Mouse (Mus musculus) erythroblast, embryonic 14.5 days (primary cell): Measurements from ENCODE around the gene Rfpl4. TPM values are rescaled to one million over a fixed set of nuclear protein-coding genes. Genes with fewer than 3 reads are reported as not detected.
"Not testable (repeated sequence)": the region's sequence is repeated elsewhere in the genome, so short reads cannot be mapped to it uniquely, and the experiment has no call there.

Experiments used
- H3K27me3 ChIP-seq: 2 replicates; pipeline ENCODE4 v1.6.1; 2012; ENCODE audit warnings: inconsistent platforms; ENCODE audit not compliant: control insufficient read depth
- H3K36me3 ChIP-seq: 2 replicates; pipeline ENCODE4 v1.6.1; 2012; ENCODE audit warnings: mild to moderate bottlenecking, inconsistent platforms; ENCODE audit not compliant: control insufficient read depth
- H3K4me1 ChIP-seq: 2 replicates; pipeline ENCODE4 v1.6.1; 2012; ENCODE audit warnings: inconsistent platforms; ENCODE audit not compliant: control insufficient read depth
- H3K4me3 ChIP-seq: replicated peaks from 2 replicates; pipeline ENCODE3; 2012; ENCODE audit warnings: moderate library complexity, mild to moderate bottlenecking, inconsistent platforms
- H3K9me3 ChIP-seq: 2 replicates; pipeline ENCODE4 v1.6.1; 2012; ENCODE audit warnings: low read length, inconsistent platforms, mixed read lengths; ENCODE audit not compliant: control insufficient read depth
- GATA1 ChIP-seq: IDR thresholded peaks from 2 replicates; pipeline ENCODE4 v1.6.1; 2012; ENCODE audit warnings: low read length, inconsistent platforms, mixed read lengths
- TAL1 ChIP-seq: IDR thresholded peaks from 3 replicates; pipeline ENCODE4 v1.6.1; 2012; ENCODE audit warnings: low read length, inconsistent platforms, mixed read lengths
- polyA plus RNA-seq: library from polyadenylated mRNA; stranded (reverse); fragments of >175 nt; gene quantifications from 2 replicates; pipeline ENCODE4 v1.2.3, GENCODE M21; 2012

The Rfpl4 gene
- not detected in 2 replicates for polyA plus RNA-seq

DNA sequence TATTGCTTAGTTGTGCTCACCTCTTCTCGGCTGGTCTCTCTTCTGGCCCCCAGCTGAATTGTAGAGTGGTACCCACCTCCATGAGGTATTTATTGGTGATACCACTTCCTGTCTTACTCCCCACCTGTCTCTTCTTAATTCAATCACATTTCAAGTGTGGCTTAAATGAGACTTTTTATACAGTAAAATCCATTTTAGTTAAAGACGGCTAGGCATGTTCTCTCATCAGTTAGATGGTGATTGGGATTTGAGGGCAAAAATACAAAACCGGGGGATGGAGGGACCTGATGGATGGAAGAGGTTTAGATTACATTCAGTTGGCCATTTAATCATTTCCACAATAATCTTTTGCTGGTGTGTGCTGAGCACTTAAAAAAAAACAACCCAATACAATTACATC is at the start of gene Rfpl4:
TSS of gene Rfpl4 (minus strand) at position 101 of the 400 bp plus-strand sequence.
- Histone ChIP-seq H3K36me3 (no peaks in the 10 kb centered on the region), H3K4me1 (no peaks in the 10 kb centered on the region), H3K9me3 (no peaks in the 10 kb centered on the region), H3K27me3 (no peaks in the 10 kb centered on the region; the same call in 1 of the 2 replicates), H3K4me3 (no peak within 1 kb of the TSS)
- TF ChIP-seq TAL1 = no peak
- no peak for TF ChIP-seq GATA1

DNA sequence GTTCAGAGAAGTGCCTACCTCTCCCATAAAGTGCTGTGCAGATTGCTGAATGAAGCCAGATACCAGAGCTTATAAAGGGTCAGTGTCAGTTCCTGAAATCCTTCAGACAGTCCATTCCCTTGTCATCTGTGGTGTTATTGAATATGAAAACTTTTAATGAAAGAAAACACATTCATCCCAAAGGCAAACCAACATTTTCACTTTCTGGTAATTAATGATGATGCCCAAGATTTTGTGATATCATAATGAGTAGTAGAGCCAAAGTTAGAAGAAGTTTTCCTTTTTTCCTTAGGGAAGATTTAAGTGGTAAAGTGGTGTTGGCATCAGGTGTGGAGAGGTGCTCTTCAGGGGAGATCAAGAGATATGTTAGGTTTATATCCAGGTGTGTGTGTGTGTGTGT is 32.8 kb upstream of the Rfpl4 start, which contains the start of gene Vmn1r55:
TSS of gene Vmn1r55 (minus strand) at position 101 of the 400 bp plus-strand sequence.
- not testable (repeated sequence) for H3K27me3 ChIP-seq, H3K4me1 ChIP-seq, H3K9me3 ChIP-seq, H3K36me3 ChIP-seq, H3K4me3 ChIP-seq

DNA sequence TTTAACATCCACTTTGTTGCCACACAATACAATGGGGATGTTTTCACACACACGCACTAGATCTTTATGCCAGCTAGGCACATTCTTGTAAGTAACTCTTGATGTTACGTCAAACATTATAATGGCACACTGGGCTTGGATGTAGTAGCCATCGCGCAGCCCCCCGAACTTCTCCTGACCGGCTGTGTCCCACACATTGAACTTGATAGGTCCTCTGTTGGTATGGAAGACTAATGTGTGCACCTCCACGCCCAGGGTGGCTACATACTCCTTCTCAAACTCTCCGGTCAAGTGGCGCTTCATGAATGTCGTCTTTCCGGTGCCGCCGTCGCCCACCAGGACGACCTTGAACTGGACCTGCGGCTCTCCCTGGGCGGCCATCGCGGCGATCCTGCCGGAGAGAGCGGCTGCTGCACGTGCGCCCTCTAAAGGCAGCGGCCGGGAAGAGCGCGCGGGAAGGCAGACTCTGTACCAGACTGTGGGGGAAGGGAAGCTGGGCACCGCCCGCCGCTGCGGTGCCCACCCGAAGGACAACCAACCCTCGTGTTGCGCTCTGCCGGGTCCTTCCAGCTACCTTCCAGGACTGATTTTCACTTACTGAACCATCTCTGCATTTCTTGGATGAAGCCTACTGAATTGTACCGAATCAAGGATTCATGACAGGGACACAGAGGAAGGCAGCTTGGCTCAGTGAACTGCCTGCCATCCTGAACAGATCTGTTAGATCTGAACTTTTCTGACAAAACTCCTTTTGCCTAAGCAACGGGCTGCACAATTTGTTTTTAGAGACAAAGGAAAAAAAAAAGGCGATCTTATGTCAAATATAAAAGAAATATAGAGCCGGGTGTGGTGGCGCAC is 9.0 kb upstream of the Rfpl4 start, which contains the start of gene Rasl2-9:
TSS of gene Rasl2-9 (minus strand) at position 402 of the 858 bp plus-strand sequence.
- Histone ChIP-seq H3K36me3 (no peaks in the 10 kb centered on the region), H3K9me3 (no peaks in the 10 kb centered on the region), H3K4me1 (peaks cover 7% of the 10 kb centered on the region), H3K4me3 (peak within 1 kb of the TSS; percentile 31), H3K27me3 (peaks cover 10% of the 10 kb centered on the region)
- TF ChIP-seq TAL1 (no peak), GATA1 (no peak)

DNA sequence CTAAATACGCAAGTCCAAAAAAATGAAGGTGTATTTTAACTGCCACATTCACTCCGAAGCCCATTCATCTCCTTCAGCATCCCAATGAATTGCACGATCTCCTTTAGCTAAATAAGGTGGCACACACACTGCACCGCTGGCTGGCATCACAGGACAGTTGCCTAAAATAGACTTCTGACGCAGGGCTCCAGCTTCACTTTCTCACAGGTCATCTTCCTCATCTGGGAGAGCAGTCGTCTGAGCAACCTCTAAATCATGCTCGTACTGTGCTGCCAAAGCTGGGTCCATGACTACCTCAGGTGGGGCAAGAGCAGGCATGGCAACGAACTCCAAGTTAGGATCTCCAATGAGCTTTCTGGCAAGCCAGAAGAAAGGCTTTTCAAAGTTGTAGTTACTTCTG is 8.3 kb upstream of the Rfpl4 start:
- Histone ChIP-seq H3K4me3 (no peak overlapping the region), H3K36me3 (no peaks in the 10 kb centered on the region), H3K4me1 (peaks cover 7% of the 10 kb centered on the region), H3K27me3 (peaks cover 10% of the 10 kb centered on the region), H3K9me3 (no peaks in the 10 kb centered on the region)
- TF ChIP-seq TAL1 = no peak
- no peak for TF ChIP-seq GATA1

DNA sequence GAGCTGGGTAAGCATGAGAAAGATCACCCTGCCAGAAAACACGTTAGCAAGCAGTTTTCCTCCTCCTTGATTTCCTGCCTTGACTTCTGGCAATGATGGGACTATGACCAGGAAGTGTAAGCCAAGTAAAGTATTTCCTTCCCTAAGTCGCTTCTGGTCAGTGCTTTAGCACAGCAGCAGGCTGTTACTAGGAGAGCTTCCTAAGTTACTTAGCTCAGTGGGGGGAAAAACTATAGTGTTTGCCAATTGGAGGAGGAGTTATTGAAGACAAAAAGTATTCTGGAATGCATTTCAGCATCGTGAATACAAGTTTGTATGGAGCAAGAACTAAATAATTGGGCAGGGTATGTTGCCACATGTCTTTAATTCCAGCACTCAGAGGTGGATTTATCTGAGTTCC is 4.0 kb downstream of the Rfpl4 start:
- no peak overlapping the region for H3K4me3 ChIP-seq
- no peaks in the 10 kb centered on the region for H3K4me1 ChIP-seq
- H3K9me3 ChIP-seq = peaks cover 3% of the 10 kb centered on the region
- H3K36me3 ChIP-seq = no peaks in the 10 kb centered on the region
- no peak for TF ChIP-seq TAL1
- TF ChIP-seq GATA1 = no peak
- H3K27me3 ChIP-seq = no peaks in the 10 kb centered on the region

DNA sequence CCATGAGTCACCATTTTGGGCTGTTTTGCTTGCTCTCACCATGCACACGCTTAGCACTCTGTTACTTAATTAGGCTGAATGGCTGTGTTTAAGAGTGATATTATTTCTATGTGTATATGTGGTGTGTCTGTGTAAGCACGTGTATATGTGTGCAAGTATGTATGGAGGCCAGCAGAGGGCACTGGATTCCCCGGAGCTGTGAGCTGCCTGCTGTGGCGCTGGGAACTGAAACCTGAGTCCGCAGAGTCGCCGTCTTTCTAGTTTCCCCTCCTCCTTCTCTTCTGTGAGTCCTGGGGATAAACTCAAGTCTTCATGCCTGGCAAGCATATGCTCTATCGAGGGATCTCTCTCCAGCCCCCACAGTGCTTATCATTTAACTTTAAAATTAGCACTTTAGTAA is 7.4 kb downstream of the Rfpl4 start:
- Histone ChIP-seq H3K9me3 (peaks cover 3% of the 10 kb centered on the region), H3K4me1 (no peaks in the 10 kb centered on the region), H3K36me3 (no peaks in the 10 kb centered on the region), H3K4me3 (no peak overlapping the region), H3K27me3 (no peaks in the 10 kb centered on the region)
- TF ChIP-seq GATA1 = no peak
- no peak for TF ChIP-seq TAL1

DNA sequence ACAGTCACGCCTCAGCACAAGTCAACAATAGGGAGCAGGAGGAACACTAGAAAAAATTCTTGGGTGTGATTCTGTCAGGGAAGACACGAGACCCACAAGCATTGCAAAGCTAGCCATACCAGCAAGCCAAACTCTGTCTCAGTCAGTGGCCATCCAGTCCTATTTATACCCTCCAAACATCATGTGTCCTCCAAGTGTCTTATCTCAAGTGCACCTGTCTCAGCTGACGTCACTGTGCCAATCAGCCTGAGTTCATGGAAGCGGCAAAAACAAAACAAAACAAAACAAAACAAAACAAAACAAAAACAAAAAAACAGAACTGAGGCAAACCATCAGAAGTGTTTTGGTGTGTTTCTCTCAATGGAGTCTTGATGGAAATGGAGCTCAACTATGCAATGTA is 8.5 kb downstream of the Rfpl4 start:
- H3K9me3 ChIP-seq = peaks cover 3% of the 10 kb centered on the region
- H3K36me3 ChIP-seq = no peaks in the 10 kb centered on the region
- no peak for TF ChIP-seq TAL1
- no peak for TF ChIP-seq GATA1
- no peaks in the 10 kb centered on the region for H3K27me3 ChIP-seq
- no peaks in the 10 kb centered on the region for H3K4me1 ChIP-seq
- H3K4me3 ChIP-seq = no peak overlapping the region

DNA sequence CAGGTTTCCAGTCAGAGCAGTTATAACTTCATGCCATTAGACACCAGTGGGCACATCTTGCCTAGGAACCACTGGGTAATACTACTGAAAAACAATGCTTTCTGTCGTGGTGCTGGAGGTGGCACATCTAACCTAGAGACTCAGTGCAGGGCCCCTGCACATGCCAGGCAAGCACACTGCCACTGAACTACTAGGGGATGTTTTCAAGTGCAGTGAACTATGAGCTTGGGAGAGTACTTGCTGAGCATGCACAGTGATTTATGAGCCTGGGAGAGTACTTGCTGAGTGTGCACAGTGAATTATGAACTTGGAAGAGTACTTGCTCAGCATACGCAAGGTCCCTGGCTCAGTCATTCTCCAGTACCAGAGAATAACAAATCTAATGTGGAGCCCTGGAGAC is 14.2 kb downstream of the Rfpl4 start:
- no peak for TF ChIP-seq GATA1
- TF ChIP-seq TAL1 = no peak
- no peaks in the 10 kb centered on the region for H3K9me3 ChIP-seq
- peaks cover 23% of the 10 kb centered on the region for H3K36me3 ChIP-seq
- no peak overlapping the region for H3K4me3 ChIP-seq
- H3K4me1 ChIP-seq = peaks cover 1% of the 10 kb centered on the region; the same call in 1 of the 2 replicates
- H3K27me3 ChIP-seq = no peaks in the 10 kb centered on the region

DNA sequence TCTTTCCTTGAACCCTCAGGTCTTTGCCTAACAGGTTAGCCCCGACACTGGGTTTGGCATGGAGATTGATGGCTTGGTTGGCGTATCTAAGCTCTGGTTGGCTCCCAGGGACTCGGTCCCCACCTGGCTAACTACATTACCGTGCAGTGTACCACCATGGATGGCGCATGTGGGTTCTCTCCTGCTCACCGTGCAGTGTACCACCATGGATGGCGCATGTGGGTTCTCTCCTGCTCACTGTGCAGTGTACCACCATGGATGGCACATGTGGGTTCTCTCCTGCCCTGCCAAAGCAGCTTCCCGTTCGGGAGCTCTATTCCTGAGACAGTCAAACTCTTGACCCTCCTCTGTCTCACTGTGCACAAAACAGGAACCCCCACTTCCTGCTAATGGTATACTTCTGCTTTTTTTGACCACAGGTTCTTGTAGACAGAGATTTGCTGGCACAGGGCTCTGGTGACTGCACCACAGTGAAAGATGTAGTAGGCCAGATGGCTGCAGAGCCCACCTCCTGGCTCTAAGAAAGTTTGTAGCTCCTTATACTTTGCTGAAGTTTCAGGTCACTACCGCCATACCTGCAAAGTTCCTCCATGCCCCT is 15.6 kb downstream of the Rfpl4 start:
- Histone ChIP-seq H3K27me3 (no peaks in the 10 kb centered on the region), H3K4me1 (peaks cover 1% of the 10 kb centered on the region; the same call in 1 of the 2 replicates), H3K9me3 (no peaks in the 10 kb centered on the region), H3K4me3 (no peak overlapping the region), H3K36me3 (peaks cover 37% of the 10 kb centered on the region)
- TF ChIP-seq GATA1 (no peak), TAL1 (no peak)
